Mouse (Mus musculus): ENCODE results near the gene Lamtor2.
A peak's percentile ranks its signal among the peaks of the same experiment; 100 is the strongest.

- TF ChIP-seq POLR2A (IDR thresholded peaks at IDR 0.05; ENCODE audit: borderline replicate concordance, extremely low read depth, insufficient read depth, insufficient read length, poor library complexity, severe bottlenecking) = peak; percentile 46; the same call in 1 of the 2 replicates
- TF ChIP-seq CTCF (IDR thresholded peaks at IDR 0.05; ENCODE audit: borderline replicate concordance, extremely low read depth, insufficient read depth, insufficient read length) = no peak
These were observed 50.0 kb downstream of the Lamtor2 start for GRCm38 (mm10) chr3:88502641-88503504.
